Mouse (Mus musculus) kidney, adult 2 months (tissue): ENCODE data around the gene Lsm6.

ENCODE experiments used
- CTCF ChIP-seq: fragments of 200-500 bp; conservative IDR thresholded peaks from 2 replicates; pipeline ENCODE4 v1.5.1; 2011; ENCODE audit warnings: low read depth, mild to moderate bottlenecking, control low read depth, low read length, moderate library complexity, mixed read lengths; ENCODE audit not compliant: insufficient read depth, insufficient read length
- POLR2A ChIP-seq: fragments of 200-500 bp; IDR thresholded peaks from one replicate; pipeline ENCODE4 v1.6.1; 2011; ENCODE audit warnings: low read depth, low read length, control low read depth

GRCm38 (mm10) chr8:78838656-78839413 lies 17.9 kb upstream of the Lsm6 start:
- TF ChIP-seq POLR2A, result no peak
- TF ChIP-seq CTCF, result no peak
